Mouse (Mus musculus): Measurements from ENCODE around the gene Tcl1b3. TPM values are rescaled to one million over a fixed set of nuclear protein-coding genes. Genes with fewer than 3 reads are reported as not detected.

Gene Tcl1b3
- polyA plus RNA-seq, 1 experiment from 2014 or later: not detected

DNA sequence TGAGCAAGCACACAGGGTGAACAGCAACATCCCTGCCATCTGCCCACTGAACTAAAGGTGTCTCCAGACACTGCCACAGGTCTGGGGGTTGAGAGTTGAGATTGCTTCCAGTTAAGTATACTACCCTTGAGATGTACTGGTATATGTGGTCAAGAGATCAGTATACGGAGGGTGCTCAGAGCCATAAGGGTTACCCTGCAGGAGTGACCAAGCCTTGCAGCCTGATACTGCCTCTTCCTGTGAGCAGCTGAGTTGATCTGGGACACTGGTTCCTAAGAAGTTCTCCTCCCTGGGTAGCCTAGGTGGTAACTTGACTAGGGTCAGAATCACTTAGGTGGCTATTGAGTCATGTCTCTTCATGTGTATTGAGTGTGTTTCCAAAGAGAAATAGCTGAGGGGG is 17.6 kb downstream of the Tcl1b3 start:
- Histone ChIP-seq H3K4me2 (ENCODE audit: low read depth, low read length) (no peak overlapping the region), H3K4me3 (ENCODE audit: low read depth, low read length) (no peak overlapping the region)
- 84% methylated on average over 1 of the region's 1 CpGs for WGBS

DNA sequence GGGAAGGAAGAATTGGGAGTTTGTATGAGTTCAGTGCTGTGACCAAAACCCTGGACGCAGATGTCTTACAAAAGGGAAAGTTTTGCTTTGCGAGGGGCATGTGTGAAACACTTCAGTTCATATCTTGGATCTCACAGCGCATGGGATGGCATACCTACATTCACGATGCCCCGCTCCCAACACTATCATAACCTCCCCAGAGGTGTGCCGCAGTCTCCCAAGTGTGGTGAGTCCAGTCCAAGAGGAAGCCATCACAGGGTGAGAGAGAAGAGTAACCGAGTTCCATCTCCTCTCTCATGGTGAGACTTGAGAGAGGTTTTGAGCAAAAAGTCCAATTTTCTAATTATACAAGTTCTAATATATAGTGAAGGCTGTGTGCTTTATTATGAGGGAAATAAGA is 18.4 kb downstream of the Tcl1b3 start:
- DNase-seq (ENCODE audit: low spot score) (no peak), ATAC-seq (replicated peaks; ENCODE audit: insufficient number of reproducible peaks, low FRiP score, low TSS enrichment, low read depth) (no peak)
- Histone ChIP-seq H3K9me3 (replicated peaks; ENCODE audit: control insufficient read depth, low read length) (no peaks in the 10 kb centered on the region), H3K4me2 (ENCODE audit: low read depth, low read length) (no peak overlapping the region), H3K27ac (replicated peaks; ENCODE audit: low read depth, low read length) (no peak overlapping the region), H3K9ac (replicated peaks; ENCODE audit: low read length) (no peak overlapping the region), H3K36me3 (replicated peaks; ENCODE audit: control insufficient read depth, insufficient read depth, low read depth, low read length) (no peaks in the 10 kb centered on the region), H3K4me1 (ENCODE audit: control insufficient read depth, insufficient read depth, low read length) (no peaks in the 10 kb centered on the region), H3K4me3 (ENCODE audit: low read depth, low read length) (no peak overlapping the region), H3K27me3 (ENCODE audit: control insufficient read depth, insufficient read depth, low read length) (no peaks in the 10 kb centered on the region)
- 94% methylated on average over 7 of the region's 7 CpGs for WGBS

More for the DNA sequence above, 17.6 kb downstream of the Tcl1b3 start:
- H3K27me3 ChIP-seq (ENCODE audit: control insufficient read depth, insufficient read depth, low read length): no peaks in the 10 kb centered on the region
- no peaks in the 10 kb centered on the region for H3K36me3 ChIP-seq (replicated peaks; ENCODE audit: control insufficient read depth, insufficient read depth, low read depth, low read length)
- no peaks in the 10 kb centered on the region for H3K4me1 ChIP-seq (ENCODE audit: control insufficient read depth, insufficient read depth, low read length)
- no peak for DNase-seq (ENCODE audit: low spot score)
- no peak overlapping the region for H3K27ac ChIP-seq (replicated peaks; ENCODE audit: low read depth, low read length)
- no peak overlapping the region for H3K9ac ChIP-seq (replicated peaks; ENCODE audit: low read length)
- no peaks in the 10 kb centered on the region for H3K9me3 ChIP-seq (replicated peaks; ENCODE audit: control insufficient read depth, low read length)
- no peak for ATAC-seq (replicated peaks; ENCODE audit: insufficient number of reproducible peaks, low FRiP score, low TSS enrichment, low read depth)

DNA sequence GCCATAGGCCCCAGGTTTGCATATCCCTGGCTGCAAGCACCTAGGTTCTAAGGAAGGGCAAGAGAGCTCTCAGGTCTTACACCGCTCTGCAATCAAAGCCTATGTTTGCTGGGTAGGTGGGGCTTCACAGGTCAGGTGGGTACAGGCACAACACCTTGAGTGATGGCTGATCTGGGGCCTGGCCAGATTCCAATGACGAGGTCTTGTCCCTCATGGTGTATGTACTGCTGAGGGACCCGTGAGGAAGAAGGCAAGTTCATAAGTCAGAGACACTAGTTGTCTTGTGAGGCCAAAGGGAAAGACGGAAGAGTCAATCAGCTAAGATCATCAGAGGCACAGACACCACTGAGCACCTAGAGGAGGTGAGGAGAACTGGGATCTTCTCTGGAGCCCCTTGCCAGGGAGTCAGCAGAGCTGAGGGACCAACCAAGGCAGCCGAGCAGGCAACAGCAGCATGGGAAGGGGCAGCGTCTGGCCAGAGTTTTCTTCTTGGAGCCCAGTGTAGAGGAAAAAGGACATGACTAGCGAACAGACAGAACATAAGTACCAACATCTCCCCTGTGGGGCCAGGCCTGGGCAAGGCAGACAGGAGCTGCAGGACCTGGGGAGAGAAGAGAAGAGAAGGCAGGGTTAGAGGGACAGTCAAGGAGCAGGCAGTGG is 26.4 kb downstream of the Tcl1b3 start:
- DNase-seq (ENCODE audit: low spot score) (no peak), ATAC-seq (replicated peaks; ENCODE audit: insufficient number of reproducible peaks, low FRiP score, low TSS enrichment, low read depth) (no peak)
- 86% methylated on average over 7 of the region's 7 CpGs for WGBS
- Histone ChIP-seq H3K4me3 (ENCODE audit: low read depth, low read length) (no peak overlapping the region), H3K27ac (replicated peaks; ENCODE audit: low read depth, low read length) (no peak overlapping the region), H3K9me3 (replicated peaks; ENCODE audit: control insufficient read depth, low read length) (no peaks in the 10 kb centered on the region), H3K4me1 (ENCODE audit: control insufficient read depth, insufficient read depth, low read length) (no peaks in the 10 kb centered on the region), H3K27me3 (ENCODE audit: control insufficient read depth, insufficient read depth, low read length) (no peaks in the 10 kb centered on the region), H3K9ac (replicated peaks; ENCODE audit: low read length) (no peak overlapping the region), H3K36me3 (replicated peaks; ENCODE audit: control insufficient read depth, insufficient read depth, low read depth, low read length) (no peaks in the 10 kb centered on the region), H3K4me2 (ENCODE audit: low read depth, low read length) (no peak overlapping the region)

DNA sequence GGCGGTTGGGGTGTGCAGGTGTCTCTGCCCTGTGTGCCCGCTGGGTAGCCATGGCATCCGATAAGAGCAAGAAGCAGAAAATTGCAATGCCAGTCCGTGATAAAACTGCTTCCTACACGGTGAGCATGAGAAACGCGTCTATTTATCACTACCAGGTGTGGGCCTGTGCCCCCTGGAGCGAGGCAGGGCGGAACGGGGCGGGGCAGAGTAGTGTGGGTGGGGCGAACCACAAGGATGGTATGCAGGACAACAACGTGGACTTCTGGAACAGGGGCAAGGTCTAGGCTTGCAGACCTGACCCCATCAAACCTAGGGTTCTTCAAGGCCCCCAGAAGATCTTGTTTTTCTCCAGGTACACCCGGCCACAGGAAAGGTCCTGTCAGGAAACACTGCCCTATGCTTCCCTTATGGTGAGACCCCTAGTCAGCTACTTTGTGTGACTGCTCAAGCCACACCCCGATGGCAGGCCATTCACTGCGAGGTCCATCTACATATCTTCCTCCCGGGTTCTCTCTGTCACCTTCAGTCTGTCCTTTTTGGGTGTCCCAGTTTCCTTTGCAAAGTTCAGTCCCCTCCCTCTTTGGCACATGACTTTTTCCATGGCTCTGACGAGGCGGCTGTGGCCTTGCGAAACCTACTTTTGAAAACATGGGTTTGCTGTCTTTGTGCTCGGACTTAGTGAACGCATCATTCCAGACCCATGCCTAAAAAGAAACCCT is 31.9 kb downstream of the Tcl1b3 start, which contains the start of gene Tcl1:
Gene Tcl1, minus strand, starts transcription at position 193 of the 719 bp plus-strand sequence.
- WGBS: 93% methylated on average over 22 of the region's 22 CpGs
- no peak for ATAC-seq (replicated peaks; ENCODE audit: insufficient number of reproducible peaks, low FRiP score, low TSS enrichment, low read depth)
- Histone ChIP-seq H3K27me3 (ENCODE audit: control insufficient read depth, insufficient read depth, low read length) (no peaks in the 10 kb centered on the region), H3K4me1 (ENCODE audit: control insufficient read depth, insufficient read depth, low read length) (no peaks in the 10 kb centered on the region), H3K9ac (replicated peaks; ENCODE audit: low read length) (no peak within 1 kb of the TSS), H3K4me3 (ENCODE audit: low read depth, low read length) (no peak within 1 kb of the TSS), H3K9me3 (replicated peaks; ENCODE audit: control insufficient read depth, low read length) (no peaks in the 10 kb centered on the region), H3K27ac (replicated peaks; ENCODE audit: low read depth, low read length) (no peak within 1 kb of the TSS), H3K36me3 (replicated peaks; ENCODE audit: control insufficient read depth, insufficient read depth, low read depth, low read length) (no peaks in the 10 kb centered on the region), H3K4me2 (ENCODE audit: low read depth, low read length) (no peak within 1 kb of the TSS)
- DNase-seq (ENCODE audit: low spot score): no peak

DNA sequence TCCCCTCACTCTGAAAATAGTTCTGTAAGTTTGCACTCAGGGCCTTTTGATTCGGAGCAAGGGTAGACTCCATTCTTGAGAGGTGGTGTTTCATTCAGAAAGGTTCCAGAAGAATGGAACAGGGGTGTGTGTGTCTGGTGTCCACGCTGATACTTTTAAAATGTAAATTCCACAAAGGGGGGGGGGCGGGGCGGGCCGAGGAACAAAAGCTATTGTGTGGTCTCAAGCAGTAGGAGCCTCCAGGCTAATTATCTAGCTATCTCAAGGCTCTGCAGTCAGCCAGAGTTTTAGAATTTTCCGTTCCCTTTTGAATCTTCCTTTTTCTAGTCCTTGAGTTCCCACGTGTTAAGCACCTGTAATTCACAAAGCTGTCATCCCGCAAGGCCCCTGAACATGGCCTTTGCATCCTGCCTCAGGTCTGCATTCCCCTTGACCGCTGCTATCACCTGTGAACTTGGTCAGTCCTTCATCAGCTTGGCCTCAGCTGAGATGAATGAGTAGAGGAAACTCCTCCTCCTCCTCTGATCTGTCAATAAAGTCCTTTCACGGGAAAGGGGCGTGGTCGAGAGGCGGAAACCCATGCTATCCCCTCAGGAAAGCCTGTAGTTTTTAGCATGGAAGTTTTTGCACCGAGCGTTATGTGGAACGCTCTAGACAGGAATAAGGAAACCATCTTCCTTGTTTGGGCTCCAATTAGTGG is 33.9 kb downstream of the Tcl1b3 start:
- Histone ChIP-seq H3K4me2 (ENCODE audit: low read depth, low read length) (no peak overlapping the region), H3K4me1 (ENCODE audit: control insufficient read depth, insufficient read depth, low read length) (no peaks in the 10 kb centered on the region), H3K27me3 (ENCODE audit: control insufficient read depth, insufficient read depth, low read length) (no peaks in the 10 kb centered on the region), H3K4me3 (ENCODE audit: low read depth, low read length) (no peak overlapping the region), H3K27ac (replicated peaks; ENCODE audit: low read depth, low read length) (no peak overlapping the region), H3K36me3 (replicated peaks; ENCODE audit: control insufficient read depth, insufficient read depth, low read depth, low read length) (no peaks in the 10 kb centered on the region), H3K9ac (replicated peaks; ENCODE audit: low read length) (no peak overlapping the region), H3K9me3 (replicated peaks; ENCODE audit: control insufficient read depth, low read length) (no peaks in the 10 kb centered on the region)
- 50% methylated on average over 16 of the region's 16 CpGs for WGBS
- no peak for DNase-seq (ENCODE audit: low spot score)
- ATAC-seq (replicated peaks; ENCODE audit: insufficient number of reproducible peaks, low FRiP score, low TSS enrichment, low read depth): no peak

DNA sequence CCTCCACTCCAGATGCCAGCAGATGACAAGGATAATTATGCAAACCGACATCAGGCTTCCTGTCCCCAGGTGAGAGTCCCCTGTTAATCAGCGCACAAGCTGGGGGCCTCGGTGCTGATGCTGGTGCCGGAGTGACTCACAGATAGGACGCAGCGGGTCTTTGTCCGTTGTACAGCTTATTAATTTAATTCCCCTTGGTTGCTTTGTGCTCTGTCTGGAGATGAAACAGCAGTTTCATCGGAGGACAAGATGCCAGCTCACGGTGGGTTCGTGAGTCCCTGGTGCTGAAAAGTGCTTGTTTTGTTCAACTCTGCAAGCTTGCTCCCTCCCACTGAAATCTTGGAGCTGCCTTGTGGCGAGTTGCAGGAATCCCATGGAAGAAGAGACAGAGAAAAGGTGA is 43.5 kb downstream of the Tcl1b3 start:
- Histone ChIP-seq H3K4me2 (ENCODE audit: low read depth, low read length) (no peak overlapping the region), H3K9me3 (replicated peaks; ENCODE audit: control insufficient read depth, low read length) (no peaks in the 10 kb centered on the region), H3K4me1 (ENCODE audit: control insufficient read depth, insufficient read depth, low read length) (no peaks in the 10 kb centered on the region), H3K36me3 (replicated peaks; ENCODE audit: control insufficient read depth, insufficient read depth, low read depth, low read length) (no peaks in the 10 kb centered on the region), H3K4me3 (ENCODE audit: low read depth, low read length) (no peak overlapping the region), H3K9ac (replicated peaks; ENCODE audit: low read length) (no peak overlapping the region), H3K27ac (replicated peaks; ENCODE audit: low read depth, low read length) (no peak overlapping the region), H3K27me3 (ENCODE audit: control insufficient read depth, insufficient read depth, low read length) (no peaks in the 10 kb centered on the region)
- ATAC-seq (replicated peaks; ENCODE audit: insufficient number of reproducible peaks, low FRiP score, low TSS enrichment, low read depth): no peak
- WGBS: 61% methylated on average over 11 of the region's 11 CpGs
- no peak for DNase-seq (ENCODE audit: low spot score)

DNA sequence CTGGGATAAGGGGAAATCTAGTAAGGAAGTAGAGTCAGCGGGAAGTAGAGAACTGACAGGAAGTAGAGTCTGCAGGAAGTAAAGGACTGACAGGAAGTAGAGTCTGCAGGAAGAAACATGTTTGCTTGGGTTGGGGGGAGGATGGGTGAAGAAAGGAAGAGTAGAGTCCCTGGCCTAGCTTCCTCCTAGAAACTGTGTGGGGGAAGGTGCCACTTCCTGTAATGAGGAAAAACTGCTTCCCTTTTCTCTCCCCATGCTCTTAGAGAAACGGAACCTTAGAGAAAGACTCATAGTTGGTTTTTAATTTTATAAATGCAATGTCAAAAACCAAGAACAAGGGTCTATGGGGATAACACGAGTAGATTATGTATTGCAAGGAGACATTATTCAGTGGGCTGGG is 44.2 kb downstream of the Tcl1b3 start:
- Histone ChIP-seq H3K27ac (replicated peaks; ENCODE audit: low read depth, low read length) (no peak overlapping the region), H3K9ac (replicated peaks; ENCODE audit: low read length) (no peak overlapping the region), H3K27me3 (ENCODE audit: control insufficient read depth, insufficient read depth, low read length) (no peaks in the 10 kb centered on the region), H3K4me1 (ENCODE audit: control insufficient read depth, insufficient read depth, low read length) (no peaks in the 10 kb centered on the region), H3K36me3 (replicated peaks; ENCODE audit: control insufficient read depth, insufficient read depth, low read depth, low read length) (no peaks in the 10 kb centered on the region), H3K4me2 (ENCODE audit: low read depth, low read length) (no peak overlapping the region), H3K9me3 (replicated peaks; ENCODE audit: control insufficient read depth, low read length) (no peaks in the 10 kb centered on the region), H3K4me3 (ENCODE audit: low read depth, low read length) (no peak overlapping the region)
- ATAC-seq (replicated peaks; ENCODE audit: insufficient number of reproducible peaks, low FRiP score, low TSS enrichment, low read depth) (no peak), DNase-seq (ENCODE audit: low spot score) (no peak)
- 91% methylated on average over 3 of the region's 3 CpGs for WGBS

DNA sequence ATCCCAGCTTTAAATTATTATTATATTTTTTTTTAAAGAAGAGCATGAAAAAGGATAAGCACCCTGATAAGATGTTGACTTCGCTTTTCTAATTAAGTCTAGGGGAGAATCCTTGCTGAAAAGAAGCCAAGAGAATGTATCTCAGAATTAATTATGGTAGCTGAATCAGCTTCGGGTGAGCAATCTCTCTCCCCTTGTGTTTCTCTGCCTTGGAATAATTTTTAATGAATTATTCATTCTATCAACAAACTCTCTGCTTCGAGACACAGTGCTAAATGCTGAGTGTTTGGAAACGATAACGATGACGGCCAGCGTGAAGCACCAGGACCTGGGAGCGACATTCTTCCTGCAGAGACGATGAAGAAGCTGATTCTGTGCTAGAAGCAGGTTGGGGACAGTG is 48.2 kb downstream of the Tcl1b3 start:
- H3K4me1 ChIP-seq (ENCODE audit: control insufficient read depth, insufficient read depth, low read length): no peaks in the 10 kb centered on the region
- no peaks in the 10 kb centered on the region for H3K27me3 ChIP-seq (ENCODE audit: control insufficient read depth, insufficient read depth, low read length)
- H3K9ac ChIP-seq (replicated peaks; ENCODE audit: low read length): no peak overlapping the region
- H3K4me2 ChIP-seq (ENCODE audit: low read depth, low read length): no peak overlapping the region
- no peak overlapping the region for H3K27ac ChIP-seq (replicated peaks; ENCODE audit: low read depth, low read length)
- DNase-seq (ENCODE audit: low spot score): no peak
- H3K9me3 ChIP-seq (replicated peaks; ENCODE audit: control insufficient read depth, low read length): no peaks in the 10 kb centered on the region
- no peak for ATAC-seq (replicated peaks; ENCODE audit: insufficient number of reproducible peaks, low FRiP score, low TSS enrichment, low read depth)
- no peak overlapping the region for H3K4me3 ChIP-seq (ENCODE audit: low read depth, low read length)
- H3K36me3 ChIP-seq (replicated peaks; ENCODE audit: control insufficient read depth, insufficient read depth, low read depth, low read length): no peaks in the 10 kb centered on the region
- 89% methylated on average over 9 of the region's 9 CpGs for WGBS
